Mouse (Mus musculus): ENCODE measurements around the gene Mapk13. TPM values are rescaled to one million over a fixed set of nuclear protein-coding genes. Genes with fewer than 3 reads are reported as not detected.
"Not testable (repeated sequence)": the region's sequence is repeated elsewhere in the genome, so short reads cannot be mapped to it uniquely, and the experiment has no call there.

The Mapk13 gene
- polyA plus RNA-seq, 1 experiment from 2014 or later = 0.96 TPM

DNA sequence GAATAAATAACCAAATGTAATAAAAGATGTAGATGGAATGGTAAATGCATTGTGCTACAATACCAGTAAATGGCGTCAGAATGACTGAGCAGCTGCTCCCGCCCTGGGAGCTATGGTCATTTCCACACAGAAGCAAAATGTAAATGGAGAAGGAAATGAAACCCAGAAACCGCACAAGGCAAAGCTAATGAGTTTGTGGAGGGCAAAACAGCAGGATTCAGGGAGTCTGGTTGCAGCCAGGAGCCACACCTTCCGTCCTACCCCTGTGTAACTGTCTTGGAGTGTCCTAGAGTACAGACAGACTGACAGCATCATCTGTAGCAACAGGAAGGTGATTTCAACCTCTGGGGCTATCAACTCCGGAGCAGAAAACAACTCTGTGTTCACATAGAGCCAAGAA is 12.7 kb upstream of the Mapk13 start:
- Histone ChIP-seq H3K4me3 (replicated peaks) (no peak overlapping the region), H3K4me1 (replicated peaks) (no peaks in the 10 kb centered on the region), H3K9me3 (no peaks in the 10 kb centered on the region), H3K27ac (no peak overlapping the region), H3K36me3 (no peaks in the 10 kb centered on the region), H3K4me2 (replicated peaks) (no peak overlapping the region), H3K9ac (replicated peaks) (no peak overlapping the region), H3K27me3 (no peaks in the 10 kb centered on the region)
- ATAC-seq = no peak
- 74% methylated on average over 5 of the region's 5 CpGs for WGBS

DNA sequence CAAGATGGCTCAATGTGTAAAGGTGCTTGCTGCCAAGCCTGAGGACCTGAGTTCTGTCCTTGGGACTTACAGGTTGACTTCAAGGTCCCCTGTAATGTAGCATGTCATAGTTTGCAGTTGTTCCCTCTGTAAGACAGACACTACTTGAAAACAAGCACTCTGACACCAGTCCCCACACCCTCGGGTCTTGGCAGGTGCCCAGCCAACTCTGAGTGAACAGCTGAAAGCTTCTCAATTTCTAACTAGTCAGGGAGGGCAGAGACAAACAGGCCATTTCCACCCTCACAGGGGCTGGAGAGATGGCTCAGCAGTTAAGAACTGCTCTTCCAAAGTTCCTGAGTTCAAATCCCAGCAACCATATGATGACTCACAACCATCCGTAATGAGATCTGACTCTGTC is 11.6 kb upstream of the Mapk13 start:
- no peaks in the 10 kb centered on the region for H3K9me3 ChIP-seq
- no peak overlapping the region for H3K4me2 ChIP-seq (replicated peaks)
- H3K4me1 ChIP-seq (replicated peaks) = no peaks in the 10 kb centered on the region
- no peak overlapping the region for H3K4me3 ChIP-seq (replicated peaks)
- H3K36me3 ChIP-seq = no peaks in the 10 kb centered on the region
- WGBS = 77% methylated on average over 2 of the region's 2 CpGs
- H3K27ac ChIP-seq = no peak overlapping the region
- H3K9ac ChIP-seq (replicated peaks) = no peak overlapping the region
- no peak for ATAC-seq
- H3K27me3 ChIP-seq = no peaks in the 10 kb centered on the region

DNA sequence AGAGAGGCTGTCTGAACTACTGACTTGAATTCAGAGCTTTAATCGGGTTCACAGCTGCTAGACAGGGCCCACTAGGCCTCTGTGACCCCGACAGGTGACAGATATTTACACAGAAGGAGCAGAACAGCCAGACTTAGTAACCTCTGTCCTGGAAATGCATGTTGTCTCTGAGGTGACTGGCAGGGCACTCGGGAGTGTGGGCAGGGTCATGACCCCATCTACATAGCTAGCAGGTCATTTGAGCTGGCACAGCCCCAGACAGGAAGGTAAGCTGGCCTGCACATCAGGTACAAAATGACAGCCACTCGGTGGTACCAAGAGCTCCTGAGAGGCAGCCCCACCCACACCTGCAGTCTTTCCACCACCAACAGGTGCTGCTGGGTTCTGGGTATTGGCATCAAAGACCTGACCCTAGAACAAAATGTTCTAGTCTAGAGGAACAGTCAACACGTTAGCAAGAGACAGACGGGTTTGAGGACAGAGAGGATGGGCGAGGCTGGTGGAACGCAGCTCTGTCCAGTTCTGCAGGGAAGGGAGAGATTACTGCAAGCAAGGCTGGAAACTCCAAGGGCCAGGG is 8.3 kb upstream of the Mapk13 start:
- Histone ChIP-seq H3K9ac (replicated peaks) (no peak overlapping the region), H3K27ac (no peak overlapping the region), H3K4me3 (replicated peaks) (no peak overlapping the region), H3K9me3 (no peaks in the 10 kb centered on the region), H3K4me2 (replicated peaks) (no peak overlapping the region), H3K27me3 (no peaks in the 10 kb centered on the region), H3K36me3 (no peaks in the 10 kb centered on the region), H3K4me1 (replicated peaks) (no peaks in the 10 kb centered on the region)
- 78% methylated on average over 8 of the region's 8 CpGs for WGBS
- ATAC-seq = no peak

DNA sequence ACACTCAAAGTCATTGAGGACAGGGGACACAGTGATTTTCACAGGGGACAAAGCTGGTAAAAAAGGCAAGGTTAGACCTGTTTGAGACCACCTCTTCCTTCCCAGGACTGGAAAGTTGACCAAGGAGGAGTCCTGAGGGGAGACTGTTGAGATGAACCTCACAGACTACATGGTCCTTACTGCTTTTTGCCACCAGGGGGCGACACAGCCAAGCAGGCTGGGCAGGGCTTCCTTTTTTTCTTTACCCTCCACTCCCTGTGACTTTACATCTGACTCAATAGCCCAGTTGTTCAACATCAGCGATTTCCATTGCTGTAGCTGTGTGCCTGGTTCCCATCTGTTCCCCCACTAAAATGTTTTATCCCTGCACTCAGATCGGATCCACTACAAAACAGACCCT is 7.2 kb upstream of the Mapk13 start:
- WGBS = 10% methylated on average over 3 of the region's 3 CpGs

DNA sequence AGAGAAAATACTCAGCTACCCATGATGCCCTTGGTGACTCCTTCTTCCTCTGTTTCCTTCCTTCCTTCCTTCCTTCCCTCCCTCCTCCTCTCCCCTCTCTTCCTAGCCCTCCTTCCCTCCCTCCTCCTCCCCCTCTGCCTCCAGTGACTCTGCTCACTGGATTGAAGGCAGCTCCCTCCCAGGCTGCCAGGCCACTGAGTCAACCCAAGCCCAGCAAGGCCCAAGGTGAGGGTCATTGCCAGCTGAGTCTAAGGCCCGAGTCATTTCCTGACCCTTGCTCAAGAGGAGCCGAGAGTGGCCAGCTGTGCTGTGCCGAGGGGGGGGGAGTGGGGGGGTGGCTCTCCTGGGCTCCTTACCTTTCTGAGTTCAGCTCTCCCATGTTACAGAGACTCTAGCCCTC is 2.9 kb upstream of the Mapk13 start:
- ATAC-seq = no peak
- Histone ChIP-seq H3K4me1 (replicated peaks) (peaks cover 15% of the 10 kb centered on the region), H3K9me3 (no peaks in the 10 kb centered on the region), H3K27me3 (peaks cover 34% of the 10 kb centered on the region), H3K4me2 (replicated peaks) (no peak overlapping the region), H3K36me3 (no peaks in the 10 kb centered on the region), H3K9ac (replicated peaks) (no peak overlapping the region), H3K27ac (no peak overlapping the region), H3K4me3 (replicated peaks) (no peak overlapping the region)
- 71% methylated on average over 3 of the region's 3 CpGs for WGBS

More for the DNA sequence above, 7.2 kb upstream of the Mapk13 start:
- H3K27me3 ChIP-seq = no peaks in the 10 kb centered on the region
- no peaks in the 10 kb centered on the region for H3K4me1 ChIP-seq (replicated peaks)
- H3K4me3 ChIP-seq (replicated peaks) = no peak overlapping the region
- no peak overlapping the region for H3K4me2 ChIP-seq (replicated peaks)
- H3K9me3 ChIP-seq = no peaks in the 10 kb centered on the region
- H3K9ac ChIP-seq (replicated peaks) = no peak overlapping the region
- no peak for ATAC-seq
- H3K27ac ChIP-seq = no peak overlapping the region
- no peaks in the 10 kb centered on the region for H3K36me3 ChIP-seq

DNA sequence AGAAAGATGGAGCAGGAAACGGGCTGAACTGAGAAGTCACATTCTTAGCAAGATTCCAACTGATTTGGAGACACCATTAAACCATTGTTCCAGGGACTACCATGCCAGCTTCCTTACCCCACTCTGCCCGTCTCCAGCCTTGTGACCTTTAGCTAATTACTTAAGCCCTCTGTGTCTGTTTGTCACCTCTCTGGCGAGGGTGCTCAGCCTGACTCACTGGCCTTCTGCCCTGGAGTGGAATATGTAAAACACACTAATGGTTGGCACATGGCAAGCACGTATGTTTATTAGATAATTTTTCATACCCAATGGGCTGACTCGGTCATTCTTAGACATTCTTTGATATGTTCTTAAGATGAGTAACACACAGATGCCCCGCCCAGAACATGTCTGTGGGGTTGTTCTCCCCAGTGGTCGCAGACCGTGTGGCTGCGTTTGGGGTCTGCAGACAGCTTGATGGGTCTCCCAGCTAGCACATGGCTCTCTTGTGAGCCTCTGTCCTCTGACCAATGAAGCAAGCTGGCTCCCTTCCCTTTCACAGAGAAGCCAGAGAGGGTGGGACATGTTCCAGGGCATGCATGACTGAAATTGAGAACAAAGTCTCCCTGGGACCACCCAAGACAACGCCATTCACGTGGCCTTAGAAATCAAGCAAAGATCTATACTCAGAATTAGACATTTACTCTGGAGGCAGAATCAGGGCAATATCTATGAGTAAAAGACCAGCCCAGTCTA is 2.1 kb upstream of the Mapk13 start:
- H3K36me3 ChIP-seq = no peaks in the 10 kb centered on the region
- H3K4me1 ChIP-seq (replicated peaks) = peaks cover 15% of the 10 kb centered on the region
- no peak overlapping the region for H3K9ac ChIP-seq (replicated peaks)
- H3K4me3 ChIP-seq (replicated peaks) = no peak overlapping the region
- H3K4me2 ChIP-seq (replicated peaks) = no peak overlapping the region
- no peak overlapping the region for H3K27ac ChIP-seq
- peaks cover 39% of the 10 kb centered on the region for H3K27me3 ChIP-seq
- no peaks in the 10 kb centered on the region for H3K9me3 ChIP-seq
- no peak for ATAC-seq
- WGBS = 73% methylated on average over 11 of the region's 11 CpGs

DNA sequence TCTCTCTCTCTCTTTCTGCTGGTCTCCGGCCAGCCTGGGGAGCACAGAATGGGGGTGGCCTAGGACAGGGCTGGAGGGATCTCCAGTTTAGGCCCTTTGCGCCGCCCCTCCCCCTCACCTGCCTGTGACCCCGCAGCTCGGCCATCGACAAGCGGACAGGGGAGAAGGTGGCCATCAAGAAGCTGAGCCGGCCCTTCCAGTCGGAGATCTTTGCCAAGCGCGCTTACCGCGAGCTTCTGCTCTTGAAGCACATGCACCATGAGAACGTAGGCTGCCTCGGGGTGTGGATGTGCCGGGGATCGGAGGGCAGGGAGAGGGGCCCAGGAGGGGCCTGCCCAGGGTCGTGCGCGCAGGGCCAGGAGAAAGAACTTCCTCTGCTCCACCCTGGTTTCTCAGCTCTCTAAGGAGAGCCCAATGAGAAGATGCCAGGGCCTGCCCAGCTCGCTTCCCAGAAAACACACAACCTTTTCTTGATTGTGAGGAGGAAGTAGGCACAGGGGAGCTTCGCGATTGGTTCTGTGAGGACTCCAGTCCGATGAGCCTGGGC is 851 bp downstream of the Mapk13 start:
- peak overlapping the region; percentile 65 for H3K4me2 ChIP-seq (replicated peaks)
- peaks cover 15% of the 10 kb centered on the region for H3K4me1 ChIP-seq (replicated peaks)
- no peak for ATAC-seq
- H3K36me3 ChIP-seq = no peaks in the 10 kb centered on the region
- H3K9me3 ChIP-seq = no peaks in the 10 kb centered on the region
- H3K4me3 ChIP-seq (replicated peaks) = peak overlapping the region; percentile 38
- no peak overlapping the region for H3K27ac ChIP-seq
- 5% methylated on average over 24 of the region's 24 CpGs for WGBS
- peaks cover 39% of the 10 kb centered on the region for H3K27me3 ChIP-seq
- H3K9ac ChIP-seq (replicated peaks) = peak overlapping the region; percentile 58

DNA sequence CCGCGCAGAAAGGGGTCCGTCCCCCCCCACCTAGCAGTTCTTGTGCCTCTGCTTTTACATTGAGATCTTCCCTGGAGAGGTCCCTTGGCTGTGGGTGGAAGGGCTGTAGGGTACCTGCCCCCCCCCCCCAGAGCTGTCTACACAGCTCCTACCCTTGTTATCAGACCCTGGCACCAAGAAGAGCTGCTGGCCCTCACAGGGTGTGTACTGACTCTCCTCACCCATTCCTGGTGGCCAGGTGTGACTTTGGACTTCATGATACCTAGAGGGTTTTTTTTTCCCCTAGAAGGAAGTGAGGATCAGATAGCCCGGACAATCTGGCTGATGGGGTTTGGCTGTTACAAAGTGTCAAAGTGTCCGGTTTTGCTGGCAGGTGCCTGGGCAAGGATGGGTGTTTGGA is 2.2 kb downstream of the Mapk13 start:
- H3K27ac ChIP-seq = no peak overlapping the region
- no peaks in the 10 kb centered on the region for H3K36me3 ChIP-seq
- H3K9ac ChIP-seq (replicated peaks) = no peak overlapping the region
- no peak overlapping the region for H3K4me3 ChIP-seq (replicated peaks)
- peaks cover 15% of the 10 kb centered on the region for H3K4me1 ChIP-seq (replicated peaks)
- ATAC-seq = no peak
- H3K4me2 ChIP-seq (replicated peaks) = no peak overlapping the region
- peaks cover 39% of the 10 kb centered on the region for H3K27me3 ChIP-seq
- no peaks in the 10 kb centered on the region for H3K9me3 ChIP-seq
- WGBS = 96% methylated on average over 5 of the region's 5 CpGs

DNA sequence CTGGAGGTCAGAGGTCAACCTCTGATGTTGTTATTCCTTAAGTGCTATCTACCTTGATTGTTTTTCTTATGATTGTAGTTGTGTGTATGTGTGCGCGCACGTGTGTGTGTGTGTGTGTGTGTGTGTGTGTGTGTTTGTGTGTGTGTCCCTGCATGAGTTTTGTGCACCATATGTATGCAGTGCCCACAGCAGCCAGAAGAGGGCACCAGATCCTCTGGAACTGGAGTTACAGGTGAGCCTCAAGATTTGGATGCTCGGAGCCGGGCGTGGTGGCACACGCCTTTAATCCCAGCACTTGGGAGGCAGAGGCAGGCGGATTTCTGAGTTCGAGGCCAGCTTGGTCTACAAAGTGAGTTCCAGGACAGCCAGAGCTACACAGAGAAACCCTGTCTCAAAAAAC is 5.2 kb downstream of the Mapk13 start:
- not testable (repeated sequence) for H3K27ac ChIP-seq; H3K4me3 ChIP-seq (replicated peaks); ATAC-seq; H3K9ac ChIP-seq (replicated peaks); H3K4me2 ChIP-seq (replicated peaks); H3K9me3 ChIP-seq; H3K36me3 ChIP-seq
- 96% methylated on average over 9 of the region's 9 CpGs for WGBS
- peaks cover 10% of the 10 kb centered on the region for H3K4me1 ChIP-seq (replicated peaks)
- peaks cover 24% of the 10 kb centered on the region for H3K27me3 ChIP-seq

DNA sequence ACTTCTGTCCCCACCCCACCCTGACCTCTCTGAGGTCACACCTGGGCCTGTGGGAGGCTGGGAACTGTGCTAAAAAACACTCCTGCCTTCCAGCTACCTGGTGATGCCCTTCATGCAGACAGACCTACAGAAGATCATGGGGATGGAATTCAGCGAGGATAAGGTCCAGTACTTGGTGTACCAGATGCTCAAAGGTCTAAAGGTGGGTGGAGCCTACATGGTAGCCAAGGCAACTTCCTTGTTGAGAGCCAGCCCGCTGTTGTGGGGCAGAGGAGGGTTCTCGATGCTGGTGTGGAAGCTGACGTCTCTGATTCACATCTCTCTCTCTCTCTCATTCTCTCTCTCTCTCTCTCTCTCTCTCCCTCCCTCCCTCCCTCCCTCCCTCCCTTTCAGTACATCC is 6.1 kb downstream of the Mapk13 start:
- H3K4me1 ChIP-seq (replicated peaks) = peaks cover 2% of the 10 kb centered on the region
- no peaks in the 10 kb centered on the region for H3K9me3 ChIP-seq
- no peak overlapping the region for H3K4me2 ChIP-seq (replicated peaks)
- no peak overlapping the region for H3K9ac ChIP-seq (replicated peaks)
- no peak overlapping the region for H3K4me3 ChIP-seq (replicated peaks)
- 80% methylated on average over 4 of the region's 4 CpGs for WGBS
- H3K27me3 ChIP-seq = peaks cover 16% of the 10 kb centered on the region
- H3K27ac ChIP-seq = no peak overlapping the region
- H3K36me3 ChIP-seq = no peaks in the 10 kb centered on the region
- no peak for ATAC-seq

DNA sequence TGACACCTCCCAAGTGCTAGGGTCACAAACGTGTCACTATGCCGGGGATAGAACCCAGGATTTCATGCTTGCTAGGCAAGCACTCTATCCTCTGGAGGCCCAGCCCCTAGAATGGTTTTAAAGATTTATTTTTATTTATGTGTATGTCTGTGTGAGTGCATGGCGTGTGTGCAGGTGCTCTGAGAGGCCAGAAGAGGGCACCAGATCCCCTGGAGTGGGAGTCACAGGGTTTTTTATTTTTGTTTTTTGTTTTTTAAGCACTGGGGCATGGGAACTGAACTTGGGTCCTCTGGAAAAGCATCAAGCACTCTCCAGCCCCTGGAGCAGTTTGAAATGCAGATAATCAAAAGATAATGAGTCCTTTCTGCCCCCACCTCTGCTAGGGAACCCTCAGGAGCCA is 7.7 kb downstream of the Mapk13 start:
- Histone ChIP-seq H3K9ac (replicated peaks) (no peak overlapping the region), H3K4me3 (replicated peaks) (no peak overlapping the region), H3K27ac (no peak overlapping the region), H3K4me2 (replicated peaks) (no peak overlapping the region), H3K27me3 (no peaks in the 10 kb centered on the region), H3K4me1 (replicated peaks) (no peaks in the 10 kb centered on the region), H3K36me3 (no peaks in the 10 kb centered on the region), H3K9me3 (no peaks in the 10 kb centered on the region)
- 95% methylated on average over 3 of the region's 3 CpGs for WGBS
- no peak for ATAC-seq

DNA sequence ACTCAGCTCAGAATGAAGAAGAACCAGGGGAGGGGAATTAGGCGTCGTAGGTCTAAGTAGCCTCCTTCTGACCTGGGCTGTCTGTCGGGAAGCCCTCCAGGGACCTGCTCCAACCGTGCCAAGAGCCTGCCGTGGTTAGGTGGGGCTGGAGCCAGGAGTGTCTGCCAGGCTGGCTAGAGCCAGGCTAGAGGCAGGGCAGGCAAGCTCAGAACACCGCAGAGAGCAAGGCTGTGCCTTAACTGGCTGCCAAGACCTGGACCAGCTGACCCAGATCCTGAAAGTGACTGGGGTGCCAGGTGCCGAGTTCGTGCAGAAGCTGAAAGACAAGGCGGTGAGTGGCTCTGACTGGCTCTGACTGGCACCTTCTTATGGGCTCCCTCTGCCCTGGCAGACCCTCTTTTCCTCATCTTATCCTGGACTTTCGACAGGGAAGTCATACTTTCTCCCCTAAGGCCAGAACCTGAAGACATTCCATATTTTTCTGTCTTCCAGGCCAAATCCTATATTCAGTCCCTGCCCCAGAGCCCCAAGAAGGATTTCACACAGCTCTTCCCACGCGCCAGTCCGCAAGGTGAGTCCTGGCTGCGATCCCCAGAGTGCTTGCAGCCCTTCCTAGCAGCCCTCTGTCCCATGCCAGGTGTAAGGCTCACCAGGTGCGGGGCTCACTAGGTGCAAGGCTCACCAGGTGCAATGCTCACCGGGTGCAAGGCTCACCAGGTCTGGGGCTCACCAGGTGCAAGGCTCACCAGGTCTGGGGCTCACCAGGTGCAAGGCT is 8.3 kb downstream of the Mapk13 start:
- no peaks in the 10 kb centered on the region for H3K4me1 ChIP-seq (replicated peaks)
- H3K4me2 ChIP-seq (replicated peaks) = no peak overlapping the region
- H3K9me3 ChIP-seq = no peaks in the 10 kb centered on the region
- ATAC-seq = no peak
- no peak overlapping the region for H3K27ac ChIP-seq
- 87% methylated on average over 16 of the region's 16 CpGs for WGBS
- no peak overlapping the region for H3K4me3 ChIP-seq (replicated peaks)
- H3K36me3 ChIP-seq = no peaks in the 10 kb centered on the region
- no peaks in the 10 kb centered on the region for H3K27me3 ChIP-seq
- no peak overlapping the region for H3K9ac ChIP-seq (replicated peaks)
